Mouse (Mus musculus): ENCODE data around the gene Vps33b.

DNA sequence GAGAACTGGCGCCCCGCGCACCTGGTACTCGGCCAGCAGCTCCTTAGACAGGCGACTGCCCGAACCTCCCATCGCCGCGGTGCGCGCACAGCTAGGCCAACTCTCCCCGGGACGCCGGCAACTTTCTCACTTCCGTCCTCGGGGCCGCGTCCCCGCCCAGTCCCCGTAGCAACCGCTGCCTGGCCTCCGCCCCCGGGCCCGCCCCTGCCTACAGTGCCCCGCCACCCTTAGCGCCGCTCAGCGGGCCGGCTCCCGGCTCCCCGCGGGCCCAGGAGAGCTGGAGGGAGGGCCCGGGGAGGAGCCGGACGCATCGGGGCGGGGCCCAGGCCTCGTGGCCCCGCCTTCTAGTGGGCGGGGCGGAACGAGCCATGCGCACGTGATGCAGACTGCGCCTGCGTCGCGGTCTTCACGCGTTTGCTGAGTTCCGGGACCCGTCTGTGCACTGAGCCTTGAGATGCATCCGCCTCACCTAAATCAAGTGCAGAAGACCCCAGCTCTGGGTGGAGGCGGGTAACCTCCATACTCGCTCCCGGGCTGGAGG lies 36.9 kb upstream of the Vps33b start, which contains the start of the genes Cib1 and Gdpgp1:
- TF ChIP-seq POLR2A (IDR thresholded peaks at IDR 0.05; ENCODE audit: low read depth, low read length): peak; percentile 91
- TF ChIP-seq CTCF (IDR thresholded peaks at IDR 0.05; ENCODE audit: borderline replicate concordance, insufficient read depth, low read length): no peak

Data from embryonic fibroblast, embryonic 13.5 days (primary cell).